In genomic region chr16:67234862-67235261, GRCm38 (mm10) we compare ENCODE assay signal across 12 mouse cellular contexts.
A peak's percentile ranks its signal among the peaks of the same experiment; 100 is the strongest.
DNase-seq lines count a peak whose midpoint lies in the region; ATAC-seq and TF ChIP-seq lines count a peak whose summit lies in the region.
"Had no signal": no experiment of that assay in that cellular context is flagged by ENCODE, and none has a peak within 500 bp of the region (broad histone marks: within the 10 kb centered on the region; RNA-seq: fewer than 3 reads in every experiment).

No protein-coding gene starts in this region.

- no peaks in the 10 kb centered on the region for H3K4me1 ChIP-seq in intestine, postnatal 0 days (replicated peaks; ENCODE audit: control insufficient read depth, insufficient read depth, low read length)
- no peaks in the 10 kb centered on the region for H3K4me1 ChIP-seq in intestine, embryonic 16.5 days (ENCODE audit: control insufficient read depth, insufficient read depth, low read length)
- H3K4me1 ChIP-seq in E14TG2a.4 (replicated peaks; ENCODE audit: low read depth, low read length): no peaks in the 10 kb centered on the region
- H3K4me1 ChIP-seq in embryonic facial prominence, embryonic 14.5 days (ENCODE audit: control insufficient read depth, insufficient read depth, low read length): no peaks in the 10 kb centered on the region
- H3K4me1 ChIP-seq: forebrain, embryonic 10.5 days; heart, embryonic 10.5 days; midbrain, embryonic 12.5 days had no signal

- H3K4me3 ChIP-seq in intestine, postnatal 0 days (ENCODE audit: low read depth, low read length): no peak overlapping the region
- no peak overlapping the region for H3K4me3 ChIP-seq in intestine, embryonic 16.5 days (ENCODE audit: low read length)
- no peak overlapping the region for H3K4me3 ChIP-seq in E14TG2a.4 (replicated peaks; ENCODE audit: low read length)
- no peak overlapping the region for H3K4me3 ChIP-seq in embryonic facial prominence, embryonic 14.5 days (ENCODE audit: low read depth, low read length)
- H3K4me3 ChIP-seq: forebrain, embryonic 10.5 days; heart, embryonic 10.5 days; midbrain, embryonic 12.5 days had no signal

- no peak overlapping the region for H3K9ac ChIP-seq in intestine, postnatal 0 days (ENCODE audit: low read depth, low read length)
- H3K9ac ChIP-seq in intestine, embryonic 16.5 days (ENCODE audit: low read depth, low read length): no peak overlapping the region
- H3K9ac ChIP-seq in embryonic facial prominence, embryonic 14.5 days (ENCODE audit: low read depth, low read length): no peak overlapping the region
- H3K9ac ChIP-seq: midbrain, embryonic 12.5 days had no signal

- no peaks in the 10 kb centered on the region for H3K36me3 ChIP-seq in intestine, postnatal 0 days (ENCODE audit: control insufficient read depth, insufficient read depth)
- H3K36me3 ChIP-seq in intestine, embryonic 16.5 days (ENCODE audit: control insufficient read depth, insufficient read depth, low read length): no peaks in the 10 kb centered on the region
- no peaks in the 10 kb centered on the region for H3K36me3 ChIP-seq in E14TG2a.4 (ENCODE audit: insufficient read depth, low read length)
- no peaks in the 10 kb centered on the region for H3K36me3 ChIP-seq in embryonic facial prominence, embryonic 14.5 days (ENCODE audit: control insufficient read depth, insufficient read depth, low read length)
- H3K36me3 ChIP-seq: forebrain, embryonic 10.5 days; heart, embryonic 10.5 days; midbrain, embryonic 12.5 days had no signal

- no peak overlapping the region for H3K27ac ChIP-seq in intestine, postnatal 0 days (ENCODE audit: low read depth, low read length)
- no peak overlapping the region for H3K27ac ChIP-seq in intestine, embryonic 16.5 days (ENCODE audit: low read length)
- H3K27ac ChIP-seq in embryonic facial prominence, embryonic 14.5 days (replicated peaks; ENCODE audit: low read depth, low read length): no peak overlapping the region
- H3K27ac ChIP-seq: forebrain, embryonic 10.5 days; heart, embryonic 10.5 days; midbrain, embryonic 12.5 days had no signal

- whole genome bisulfite sequencing in intestine, postnatal 0 days: 24% methylated on average over 1 of the region's 1 CpGs
- 21% methylated on average over 1 of the region's 1 CpGs for WGBS in intestine, embryonic 16.5 days
- 26% methylated on average over 1 of the region's 1 CpGs for WGBS in embryonic facial prominence, embryonic 14.5 days

- ATAC-seq in intestine, postnatal 0 days: no peak
- ATAC-seq in intestine, embryonic 16.5 days: no peak
- ATAC-seq in embryonic facial prominence, embryonic 14.5 days (ENCODE audit: low read depth): no peak

- no peaks in the 10 kb centered on the region for H3K27me3 ChIP-seq in intestine, postnatal 0 days (replicated peaks; ENCODE audit: control insufficient read depth, insufficient read depth, low read length)
- H3K27me3 ChIP-seq in intestine, embryonic 16.5 days (replicated peaks; ENCODE audit: control insufficient read depth, insufficient read depth, low read length): no peaks in the 10 kb centered on the region
- no peaks in the 10 kb centered on the region for H3K27me3 ChIP-seq in E14TG2a.4 (ENCODE audit: insufficient read depth, low read length)
- H3K27me3 ChIP-seq in embryonic facial prominence, embryonic 14.5 days (replicated peaks; ENCODE audit: control insufficient read depth, insufficient read depth, low read length): no peaks in the 10 kb centered on the region
- H3K27me3 ChIP-seq: midbrain, embryonic 12.5 days had no signal

- TF ChIP-seq CTCF in intestine, postnatal 0 days (IDR thresholded peaks at IDR 0.05; ENCODE audit: low read depth): peak; percentile 64
- TF ChIP-seq CTCF in E14TG2a.4 (conservative IDR thresholded peaks at IDR 0.05; ENCODE audit: low read length): peak; percentile 77

- no peaks in the 10 kb centered on the region for H3K9me3 ChIP-seq in intestine, postnatal 0 days (ENCODE audit: control insufficient read depth)
- no peaks in the 10 kb centered on the region for H3K9me3 ChIP-seq in intestine, embryonic 16.5 days (ENCODE audit: control insufficient read depth, low read length)
- no peaks in the 10 kb centered on the region for H3K9me3 ChIP-seq in E14TG2a.4 (ENCODE audit: low read length)
- no peaks in the 10 kb centered on the region for H3K9me3 ChIP-seq in embryonic facial prominence, embryonic 14.5 days (ENCODE audit: control insufficient read depth, low read length)
- H3K9me3 ChIP-seq: forebrain, embryonic 10.5 days; heart, embryonic 10.5 days; midbrain, embryonic 12.5 days had no signal

- H3K4me2 ChIP-seq in intestine, postnatal 0 days (replicated peaks; ENCODE audit: low read depth): no peak overlapping the region
- H3K4me2 ChIP-seq in intestine, embryonic 16.5 days (ENCODE audit: low read depth, low read length): no peak overlapping the region
- H3K4me2 ChIP-seq in embryonic facial prominence, embryonic 14.5 days (ENCODE audit: low read depth, low read length): no peak overlapping the region
- H3K4me2 ChIP-seq: liver, embryonic 11.5 days; midbrain, embryonic 12.5 days had no signal

- DNase-seq in Muller cell, postnatal 12 days (ENCODE audit: inconsistent ontology term): peak; percentile 4
- peak; percentile 13 for DNase-seq in embryonic facial prominence, embryonic 14.5 days (ENCODE audit: low spot score)
- no peak for DNase-seq in testis, postnatal 10 days (ENCODE audit: low spot score)
- no peak for DNase-seq in spleen, postnatal 14 days (ENCODE audit: low spot score in 2 of 2)
- DNase-seq: layer of hippocampus, adult 9-11 months had no signal

Comparison
In these comparisons a context has a peak if more than half of its experiments do, and no peak if none do; other contexts are left out.
1. DNase-seq: peak in Muller cell, postnatal 12 days (single experiment) and embryonic facial prominence, embryonic 14.5 days (single experiment); none in testis, postnatal 10 days (single experiment) and spleen, postnatal 14 days (0 of 2).